Mouse (Mus musculus) stomach, postnatal 0 days (tissue): Measurements from ENCODE around the gene Cers5. TPM values are rescaled to one million over a fixed set of nuclear protein-coding genes. Genes with fewer than 3 reads are reported as not detected.
"Not testable (repeated sequence)": the region's sequence is repeated elsewhere in the genome, so short reads cannot be mapped to it uniquely, and the experiment has no call there.

Experiments
- ATAC-seq: fragments of 200-750 bp; cut with Nextera tagmentation; 2 replicates; pipeline ENCODE4 v1.8.0; 2017; ENCODE audit not compliant: low FRiP score, low TSS enrichment
- DNase-seq: peaks from one replicate; pipeline ENCODE4 v3.0.0-alpha.2; 2016; ENCODE audit warnings: low spot score
- H3K27ac ChIP-seq: fragments of 300-500 bp; sonication (generic); replicated peaks from 2 replicates; pipeline ENCODE4 v1.5.1; 2014; ENCODE audit warnings: mild to moderate bottlenecking, control low read depth
- H3K27me3 ChIP-seq: fragments of 300-500 bp; sonication (generic); 2 replicates; pipeline ENCODE4 v1.6.1; 2014; ENCODE audit warnings: low read length; ENCODE audit not compliant: control insufficient read depth, insufficient read depth
- H3K36me3 ChIP-seq: fragments of 300-500 bp; sonication (generic); 2 replicates; pipeline ENCODE4 v1.6.1; 2014; ENCODE audit warnings: low read length, mixed read lengths; ENCODE audit not compliant: control insufficient read depth, insufficient read depth
- H3K4me1 ChIP-seq: fragments of 300-500 bp; sonication (generic); replicated peaks from 2 replicates; pipeline ENCODE4 v1.6.1; 2014; ENCODE audit warnings: antibody characterized with exemption; ENCODE audit not compliant: control insufficient read depth, insufficient read depth
- H3K4me2 ChIP-seq: fragments of 300-500 bp; sonication (generic); replicated peaks from 2 replicates; pipeline ENCODE4 v1.6.1; 2014; ENCODE audit warnings: low read depth, mild to moderate bottlenecking, control low read depth, moderate library complexity
- H3K4me3 ChIP-seq: fragments of 300-500 bp; sonication (generic); 2 replicates; pipeline ENCODE4 v1.5.1; 2014; ENCODE audit warnings: low read depth, low read length, control low read depth
- H3K9ac ChIP-seq: fragments of 300-500 bp; sonication (generic); 2 replicates; pipeline ENCODE4 v1.6.1; 2014; ENCODE audit warnings: mild to moderate bottlenecking, low read length, control low read depth, mixed read lengths
- H3K9me3 ChIP-seq: fragments of 300-500 bp; sonication (generic); 2 replicates; pipeline ENCODE4 v1.6.1; 2016; ENCODE audit warnings: low read length; ENCODE audit not compliant: control insufficient read depth
- CTCF ChIP-seq: IDR thresholded peaks from 2 replicates; pipeline ENCODE4 v1.5.1; 2016; ENCODE audit warnings: antibody characterized with exemption, low read depth, mild to moderate bottlenecking, moderate library complexity
- EP300 ChIP-seq: optimal IDR thresholded peaks from 2 replicates; pipeline ENCODE3; 2016; ENCODE audit warnings: antibody characterized with exemption
- WGBS: fragments of 180-500 bp; shearing (Covaris S2); extraction: QIAGEN DNeasy Blood & Tissue Kit; methylation state at CpG from one replicate; pipeline ENCODE4 v1.1.7; 2014; 5-methylcytosine and 5-hydroxymethylcytosine counted together
- polyA plus RNA-seq: library from polyadenylated mRNA; unstranded; fragments of >200 nt; fragmentation: Nextera tagmentation; extraction: Ambion mirVana; gene quantifications from 2 replicates; pipeline ENCODE4 v1.2.1, GENCODE M21; 2015

Gene Cers5
- polyA plus RNA-seq = 32.2 and 33.6 TPM in 2 replicates

DNA sequence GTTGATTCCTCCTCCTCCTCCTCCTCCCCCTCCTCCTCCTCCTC is at the start of gene Cers5:
Cers5 (minus strand) TSS at position 5 of the 44 bp plus-strand sequence.
- DNase-seq = not testable (repeated sequence)

DNA sequence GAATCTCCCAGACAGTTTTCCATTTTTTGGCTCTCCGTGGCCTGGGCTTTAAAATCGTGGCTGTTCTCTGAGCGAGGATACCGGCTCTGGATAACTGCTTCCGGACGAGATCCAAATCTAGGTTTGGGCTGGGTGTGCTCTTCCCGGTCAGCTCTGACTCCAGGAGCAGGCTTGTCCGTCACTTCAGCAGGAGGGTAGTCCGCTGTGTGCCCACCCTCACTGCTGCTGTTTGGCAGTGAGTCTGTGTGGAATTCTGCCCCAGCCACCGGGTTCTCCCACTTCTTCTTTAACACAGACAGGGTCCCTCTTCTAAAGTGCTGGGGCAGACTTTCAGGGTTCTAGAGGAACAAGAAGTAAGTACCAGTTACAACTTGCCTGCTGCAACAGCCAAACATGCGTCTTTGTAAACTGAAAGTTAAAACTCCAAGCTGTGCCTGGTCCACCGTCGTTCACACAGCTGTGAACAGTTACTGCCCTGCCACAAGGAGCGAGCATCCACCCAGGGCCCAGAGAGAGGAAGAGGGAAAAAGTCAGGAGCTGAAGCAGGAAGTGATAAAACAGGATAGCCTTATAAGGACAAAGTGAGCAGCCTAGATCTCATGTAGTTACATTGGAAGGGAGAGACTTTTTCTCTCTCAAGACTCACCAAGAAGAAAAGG is 47.1 kb upstream of the Cers5 start:
- TF ChIP-seq CTCF (peak; percentile 54), EP300 (no peak)
- peak overlapping the region; percentile 55 for H3K4me3 ChIP-seq
- no peaks in the 10 kb centered on the region for H3K36me3 ChIP-seq
- 17% methylated on average over 14 of the region's 14 CpGs for WGBS
- peak overlapping the region; percentile 62 for H3K4me2 ChIP-seq
- H3K27me3 ChIP-seq = no peaks in the 10 kb centered on the region
- no peaks in the 10 kb centered on the region for H3K4me1 ChIP-seq
- peak; percentile 46; the same call in 1 of the 2 replicates for ATAC-seq
- H3K9me3 ChIP-seq = no peaks in the 10 kb centered on the region
- peak overlapping the region; percentile 97 for H3K27ac ChIP-seq
- peak overlapping the region; percentile 78 for H3K9ac ChIP-seq
- no peak for DNase-seq

More for the DNA sequence above, at the start of gene Cers5:
- not testable (repeated sequence) for H3K27me3 ChIP-seq, H3K36me3 ChIP-seq, H3K9me3 ChIP-seq, H3K4me1 ChIP-seq, ATAC-seq
- peak within 1 kb of the TSS; percentile 81 for H3K9ac ChIP-seq
- H3K4me2 ChIP-seq = peak within 1 kb of the TSS; percentile 86
- H3K4me3 ChIP-seq = peak within 1 kb of the TSS; percentile 72
- H3K27ac ChIP-seq = peak within 1 kb of the TSS; percentile 92

DNA sequence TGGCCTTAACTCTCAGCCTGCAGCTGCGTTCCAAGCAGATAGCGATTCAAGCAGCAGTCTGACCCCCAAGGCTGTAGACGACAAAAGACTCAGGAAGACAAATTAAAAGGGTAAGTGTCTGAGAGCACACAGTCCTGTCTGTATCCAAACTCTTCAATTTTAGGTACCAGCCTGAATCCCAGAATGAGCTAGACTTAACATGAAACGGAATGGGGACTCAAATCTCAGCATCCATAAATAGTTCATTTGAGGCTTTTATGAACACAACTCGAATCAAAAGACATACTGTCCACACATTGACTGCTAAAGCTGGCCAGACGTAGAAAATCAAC is 46.4 kb upstream of the Cers5 start:
- Histone ChIP-seq H3K27me3 (no peaks in the 10 kb centered on the region), H3K9me3 (no peaks in the 10 kb centered on the region), H3K9ac (peak overlapping the region; percentile 78), H3K27ac (peak overlapping the region; percentile 97), H3K4me1 (no peaks in the 10 kb centered on the region), H3K36me3 (no peaks in the 10 kb centered on the region), H3K4me2 (peak overlapping the region; percentile 62), H3K4me3 (peak overlapping the region; percentile 55)
- 19% methylated on average over 6 of the region's 6 CpGs for WGBS
- no peak for ATAC-seq
- DNase-seq = no peak
- no peak for TF ChIP-seq CTCF
- TF ChIP-seq EP300 = no peak

DNA sequence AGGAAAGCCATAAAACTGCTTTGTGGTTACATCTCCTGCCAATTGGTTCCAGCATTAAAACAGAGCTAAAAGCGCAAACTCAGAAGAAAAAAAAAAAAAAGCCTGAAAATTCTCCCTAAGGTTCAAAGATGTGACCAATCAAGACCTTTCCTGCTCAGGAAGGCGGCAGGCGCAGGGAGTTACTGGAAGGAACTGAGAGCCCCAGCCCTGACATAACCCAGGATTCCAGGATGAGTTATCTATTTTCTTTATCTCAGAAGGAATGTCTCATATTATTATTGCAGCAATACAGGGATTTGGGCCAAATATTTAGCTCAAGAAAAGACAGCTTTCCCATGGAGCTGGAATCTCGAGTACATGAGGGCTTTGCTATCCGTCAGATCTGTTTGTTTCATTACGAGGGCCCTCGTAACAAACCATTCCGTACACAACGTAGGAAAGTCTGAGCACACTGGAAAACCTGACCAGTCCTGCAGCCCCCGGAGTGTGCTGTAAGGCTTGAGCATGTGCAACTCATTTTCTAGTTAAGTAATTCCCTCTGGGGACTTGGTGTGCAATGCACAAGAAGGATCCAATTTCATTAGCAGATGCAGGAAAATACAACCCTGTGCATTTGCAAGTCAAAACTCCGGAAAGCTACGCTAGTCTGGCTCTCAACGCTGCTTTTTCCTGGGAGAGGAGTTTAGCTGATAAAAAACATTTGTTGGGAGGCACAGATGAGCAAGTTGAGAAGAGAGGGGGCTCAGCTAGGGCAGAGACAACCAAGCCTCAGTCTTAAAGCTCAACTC is 45.8 kb upstream of the Cers5 start:
- WGBS = 18% methylated on average over 13 of the region's 13 CpGs
- Histone ChIP-seq H3K27me3 (no peaks in the 10 kb centered on the region), H3K36me3 (no peaks in the 10 kb centered on the region), H3K4me1 (no peaks in the 10 kb centered on the region), H3K9ac (peak overlapping the region; percentile 78), H3K27ac (peak overlapping the region; percentile 97), H3K4me2 (peak overlapping the region; percentile 62), H3K9me3 (no peaks in the 10 kb centered on the region), H3K4me3 (peak overlapping the region; percentile 55)
- peak; percentile 35; the same call in 1 of the 2 replicates for ATAC-seq
- TF ChIP-seq EP300 = no peak
- TF ChIP-seq CTCF = no peak
- DNase-seq = no peak

DNA sequence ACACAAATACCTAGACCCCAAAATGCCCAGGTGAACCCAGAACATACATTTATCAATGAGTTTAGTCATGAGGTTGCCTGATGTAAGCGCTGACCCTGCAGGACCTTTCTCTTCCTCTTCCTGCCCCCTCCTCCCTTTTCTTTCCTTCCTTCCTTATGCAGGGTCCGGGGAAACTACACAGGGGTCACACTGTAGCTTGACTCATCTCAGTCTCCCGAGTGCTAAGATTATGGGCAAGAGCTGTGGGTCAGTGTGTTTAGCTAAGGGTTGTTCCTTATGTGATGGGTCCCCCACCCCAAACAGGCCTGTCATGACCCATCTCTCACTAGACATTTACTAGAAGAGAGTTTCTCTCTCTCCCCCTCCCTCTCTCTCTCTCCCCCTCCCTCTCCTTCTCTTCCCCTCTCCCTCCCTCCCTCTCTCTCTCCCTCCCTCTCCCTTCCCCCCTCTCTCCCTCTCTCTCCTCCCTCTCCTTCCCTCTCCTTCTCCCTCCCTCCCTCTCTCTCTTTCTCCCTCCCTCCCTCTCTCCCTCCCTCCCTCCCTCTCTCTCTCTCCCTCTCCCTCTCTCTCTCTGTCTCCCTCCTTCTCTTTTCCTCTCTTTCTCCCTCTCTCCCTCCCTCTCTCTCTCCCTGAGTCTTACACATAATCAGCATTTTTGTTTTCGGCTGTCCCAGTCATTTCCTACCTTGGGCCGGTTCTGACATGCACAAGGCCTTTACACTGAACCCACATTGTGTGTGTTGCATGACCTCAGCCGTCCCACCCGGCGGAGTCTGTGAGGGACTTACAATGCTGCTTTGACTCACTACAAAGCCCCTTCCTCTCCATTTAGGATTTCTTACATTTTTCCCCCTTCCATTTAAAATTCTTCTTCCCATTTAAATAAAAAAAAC is 44.9 kb upstream of the Cers5 start:
- no peaks in the 10 kb centered on the region for H3K27me3 ChIP-seq
- H3K27ac ChIP-seq = peak overlapping the region; percentile 69
- H3K4me1 ChIP-seq = no peaks in the 10 kb centered on the region
- H3K36me3 ChIP-seq = no peaks in the 10 kb centered on the region
- H3K9me3 ChIP-seq = no peaks in the 10 kb centered on the region
- TF ChIP-seq CTCF (no peak), EP300 (no peak)
- no peak for ATAC-seq
- WGBS = 24% methylated on average over 8 of the region's 8 CpGs
- peak overlapping the region; percentile 55 for H3K4me3 ChIP-seq
- peak overlapping the region; percentile 62 for H3K4me2 ChIP-seq
- peak overlapping the region; percentile 31 for H3K9ac ChIP-seq
- no peak for DNase-seq

DNA sequence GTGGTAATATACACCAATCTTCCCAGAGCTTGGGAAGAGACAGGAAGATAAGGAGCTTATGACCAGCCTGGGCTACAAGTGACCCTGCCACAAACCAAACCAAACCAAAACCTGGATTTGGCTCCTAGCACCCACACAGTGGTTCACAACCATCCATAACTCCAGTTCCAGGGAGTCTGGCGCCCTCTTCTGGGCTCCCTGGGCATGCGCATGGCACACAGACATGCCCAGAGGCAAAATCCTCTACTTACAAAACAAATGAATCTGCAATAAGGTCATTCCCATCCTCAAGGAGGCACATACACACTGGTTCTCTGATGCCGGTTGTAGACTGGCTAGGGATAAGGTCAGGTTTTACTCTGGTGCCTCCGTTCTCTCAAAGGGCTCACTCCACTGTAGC is 43.3 kb upstream of the Cers5 start:
- ATAC-seq = no peak
- TF ChIP-seq CTCF (peak; percentile 58), EP300 (no peak)
- no peak for DNase-seq
- Histone ChIP-seq H3K27me3 (no peaks in the 10 kb centered on the region), H3K9me3 (no peaks in the 10 kb centered on the region), H3K4me3 (no peak overlapping the region), H3K9ac (no peak overlapping the region), H3K36me3 (no peaks in the 10 kb centered on the region), H3K27ac (no peak overlapping the region), H3K4me2 (no peak overlapping the region), H3K4me1 (peaks cover 6% of the 10 kb centered on the region; the same call in 1 of the 2 replicates)
- WGBS = 85% methylated on average over 4 of the region's 4 CpGs
